Mouse (Mus musculus): ENCODE measurements around the gene Fcna.

- TF ChIP-seq CTCF (IDR thresholded peaks at IDR 0.05; ENCODE audit: control insufficient read depth, insufficient read depth, insufficient read length) (no peak), USF1 (IDR thresholded peaks at IDR 0.05; ENCODE audit: low read depth) (no peak), FOSL1 (IDR thresholded peaks at IDR 0.05; ENCODE audit: insufficient read depth, low read length, poor library complexity, severe bottlenecking) (no peak)
Measured at GRCm38 (mm10) chr2:25616398-25616797, 11.4 kb downstream of the Fcna start.
